Mouse (Mus musculus) lung, postnatal 0 days (tissue): ENCODE results near the gene Ldb3.

ENCODE experiments used
- CTCF ChIP-seq: IDR thresholded peaks from 2 replicates; pipeline ENCODE4 v1.5.1; 2016; ENCODE audit warnings: antibody characterized with exemption, mild to moderate bottlenecking
- EP300 ChIP-seq: IDR thresholded peaks from 2 replicates; pipeline ENCODE4 v1.6.1; 2016; ENCODE audit warnings: antibody characterized with exemption, mild to moderate bottlenecking, control low read depth

- TF ChIP-seq CTCF (no peak), EP300 (no peak)
Measured at GRCm38 (mm10) chr14:34505309-34505708, 83.2 kb downstream of the Ldb3 start.
